Mouse (Mus musculus) MEL (cell line): ENCODE measurements around the gene Dennd4b. TPM values are rescaled to one million over a fixed set of nuclear protein-coding genes. Genes with fewer than 3 reads are reported as not detected.

Experiments
- DNase-seq: peaks from one replicate; pipeline ENCODE4 v3.0.0; 2011; ENCODE audit warnings: low read depth, low spot score
- H3K27ac ChIP-seq: 2 replicates; pipeline ENCODE4 v1.5.1; 2012; ENCODE audit warnings: low read depth, mild to moderate bottlenecking, control low read depth, low read length, moderate library complexity; ENCODE audit not compliant: control insufficient read depth
- H3K27me3 ChIP-seq, 2 experiments: fragments of 150-350 bp in 1 of 2; sonication (generic) in 1 of 2; 2 replicates each; pipeline ENCODE4 v1.6.1; 2012; ENCODE audit warnings: low read length in 2 of 2, mild to moderate bottlenecking in 2 of 2, improper control_type of control experiment in 1 of 2, moderate library complexity in 1 of 2; ENCODE audit not compliant: insufficient read depth in 2 of 2, control insufficient read depth in 1 of 2
- H3K36me3 ChIP-seq, 2 experiments: 2 replicates each; pipeline ENCODE4 v1.6.1; 2012 to 2014; ENCODE audit warnings: low read length in 2 of 2, improper control_type of control experiment in 1 of 2, inconsistent platforms in 1 of 2, mild to moderate bottlenecking in 1 of 2; ENCODE audit not compliant: insufficient read depth in 2 of 2, control insufficient read depth in 1 of 2
- H3K4me1 ChIP-seq, 2 experiments: fragments of 150-350 bp in 1 of 2; sonication (generic) in 1 of 2; 2 replicates each; pipeline ENCODE4 v1.6.1; 2012; ENCODE audit warnings: low read length in 2 of 2, improper control_type of control experiment in 1 of 2, mild to moderate bottlenecking in 1 of 2; ENCODE audit not compliant: insufficient read depth in 2 of 2, control insufficient read depth in 1 of 2
- H3K4me3 ChIP-seq, 2 experiments: fragments of 150-350 bp in 1 of 2; sonication (generic) in 1 of 2; 2 replicates each; pipeline ENCODE4 v1.5.1; 2012; ENCODE audit warnings: low read depth in 2 of 2, low read length in 2 of 2, mild to moderate bottlenecking in 2 of 2, moderate library complexity in 2 of 2, control low read depth in 1 of 2, improper control_type of control experiment in 1 of 2; ENCODE audit not compliant: control insufficient read depth in 1 of 2, insufficient read depth in 1 of 2
- H3K79me2 ChIP-seq: 2 replicates; pipeline ENCODE4 v1.6.1; 2012; ENCODE audit warnings: mild to moderate bottlenecking, low read length, moderate library complexity; ENCODE audit not compliant: control insufficient read depth, poor library complexity, insufficient read depth
- H3K9ac ChIP-seq: 2 replicates; pipeline ENCODE4 v1.6.1; 2012; ENCODE audit warnings: low read depth, mild to moderate bottlenecking, control low read depth, low read length, moderate library complexity; ENCODE audit not compliant: control insufficient read depth, poor library complexity, severe bottlenecking
- H3K9me3 ChIP-seq: fragments of 150-350 bp; sonication (generic); replicated peaks from 2 replicates; pipeline ENCODE4 v1.6.1; 2012; ENCODE audit warnings: mild to moderate bottlenecking, low read length, improper control_type of control experiment, moderate library complexity; ENCODE audit not compliant: insufficient read depth
- CTCF ChIP-seq, 3 experiments: IDR thresholded peaks in 2 of 3; conservative IDR thresholded peaks in 1 of 3; 2 replicates each; pipeline ENCODE4 v1.5.1; 2011 to 2012; ENCODE audit warnings: low read length in 3 of 3, low read depth in 2 of 3, mild to moderate bottlenecking in 2 of 3, improper control_type of control experiment in 1 of 3, inconsistent platforms in 1 of 3, mixed read lengths in 1 of 3, moderate library complexity in 1 of 3; ENCODE audit not compliant: control insufficient read depth in 1 of 3, insufficient read depth in 1 of 3, poor library complexity in 1 of 3, severe bottlenecking in 1 of 3
- ETS1 ChIP-seq: IDR thresholded peaks from 2 replicates; pipeline ENCODE4 v1.6.1; 2012; ENCODE audit warnings: low read depth, mild to moderate bottlenecking, inconsistent platforms, low read length, improper control_type of control experiment, moderate library complexity
- GABPA ChIP-seq: IDR thresholded peaks from 2 replicates; pipeline ENCODE4 v1.6.1; 2012; ENCODE audit warnings: low read depth, mild to moderate bottlenecking, inconsistent platforms, low read length, improper control_type of control experiment, moderate library complexity
- MAX ChIP-seq: IDR thresholded peaks from 2 replicates; pipeline ENCODE4 v1.6.1; 2011; ENCODE audit warnings: low read length, improper control_type of control experiment
- MAZ ChIP-seq: IDR thresholded peaks from 2 replicates; pipeline ENCODE4 v1.6.1; 2012; ENCODE audit warnings: low read depth, mild to moderate bottlenecking, inconsistent platforms, low read length, improper control_type of control experiment
- MXI1 ChIP-seq: IDR thresholded peaks from 2 replicates; pipeline ENCODE4 v1.6.1; 2011; ENCODE audit warnings: mild to moderate bottlenecking, low read depth, low read length, improper control_type of control experiment
- MYB ChIP-seq: IDR thresholded peaks from 2 replicates; pipeline ENCODE4 v1.6.1; 2011; ENCODE audit warnings: mild to moderate bottlenecking, low read depth, low read length, improper control_type of control experiment
- MYC ChIP-seq: IDR thresholded peaks from 2 replicates; pipeline ENCODE4 v1.6.1; 2011; ENCODE audit warnings: low read depth, mild to moderate bottlenecking, low read length, improper control_type of control experiment, moderate library complexity
- NELFE ChIP-seq: IDR thresholded peaks from 2 replicates; pipeline ENCODE4 v1.6.1; 2011; ENCODE audit warnings: low read depth, low read length, improper control_type of control experiment
- POLR2AphosphoS2 ChIP-seq: IDR thresholded peaks from 2 replicates; pipeline ENCODE4 v1.6.1; 2011; ENCODE audit warnings: low read length, improper control_type of control experiment
- POLR2AphosphoS5 ChIP-seq: IDR thresholded peaks from 2 replicates; pipeline ENCODE4 v1.6.1; 2012; ENCODE audit warnings: low read depth, borderline replicate concordance, mild to moderate bottlenecking, inconsistent platforms, low read length, moderate library complexity, mixed read lengths
- SIN3A ChIP-seq: IDR thresholded peaks from 2 replicates; pipeline ENCODE4 v1.6.1; 2012; ENCODE audit warnings: low read length, improper control_type of control experiment, inconsistent platforms
- TBP ChIP-seq: IDR thresholded peaks from 2 replicates; pipeline ENCODE4 v1.8.0; 2011; ENCODE audit warnings: low read depth, low read length, improper control_type of control experiment
- USF1 ChIP-seq: IDR thresholded peaks from 2 replicates; pipeline ENCODE4 v1.6.1; 2014; ENCODE audit warnings: low read depth, mild to moderate bottlenecking, inconsistent platforms, low read length, improper control_type of control experiment, moderate library complexity
- USF2 ChIP-seq, 2 experiments: IDR thresholded peaks; 2 replicates each; pipeline ENCODE4 v1.6.1; 2011 to 2012; ENCODE audit warnings: improper control_type of control experiment in 2 of 2, low read length in 2 of 2, borderline replicate concordance in 1 of 2, inconsistent platforms in 1 of 2, low read depth in 1 of 2, mild to moderate bottlenecking in 1 of 2; ENCODE audit not compliant: insufficient read depth in 1 of 2
- ZC3H11A ChIP-seq: IDR thresholded peaks from 2 replicates; pipeline ENCODE4 v1.6.1; 2012; ENCODE audit warnings: low read depth, mild to moderate bottlenecking, inconsistent platforms, low read length, improper control_type of control experiment
- ZMIZ1 ChIP-seq: IDR thresholded peaks from 2 replicates; pipeline ENCODE4 v1.6.1; 2012; ENCODE audit warnings: low read depth, mild to moderate bottlenecking, inconsistent platforms, low read length, improper control_type of control experiment, moderate library complexity
- ZNF384 ChIP-seq: IDR thresholded peaks from 2 replicates; pipeline ENCODE4 v1.6.1; 2012; ENCODE audit warnings: low read depth, mild to moderate bottlenecking, inconsistent platforms, low read length, improper control_type of control experiment
- polyA plus RNA-seq, 2 experiments: library from polyadenylated mRNA; stranded (reverse) in 1 of 2; unstranded in 1 of 2; fragments of >175 nt in 1 of 2; fragments of >200 nt in 1 of 2; gene quantifications; 2 replicates each; pipeline versions ENCODE4 v1.2.1 to v1.2.4; 2012; ENCODE audit warnings: low replicate concordance in 2 of 2, low read depth in 1 of 2; ENCODE audit not compliant: insufficient read length in 2 of 2, insufficient read depth in 1 of 2, missing spikeins in 1 of 2
- total RNA-seq: library from RNA; depleted of rRNA; stranded (reverse); fragments of 300-350 nt; gene quantifications from 2 replicates; pipeline ENCODE4 v1.2.3, GENCODE M21; 2012

Dennd4b gene
- total and polyA plus RNA-seq, 3 experiments = 11.6 to 27.1 TPM; not detected in 1

DNA sequence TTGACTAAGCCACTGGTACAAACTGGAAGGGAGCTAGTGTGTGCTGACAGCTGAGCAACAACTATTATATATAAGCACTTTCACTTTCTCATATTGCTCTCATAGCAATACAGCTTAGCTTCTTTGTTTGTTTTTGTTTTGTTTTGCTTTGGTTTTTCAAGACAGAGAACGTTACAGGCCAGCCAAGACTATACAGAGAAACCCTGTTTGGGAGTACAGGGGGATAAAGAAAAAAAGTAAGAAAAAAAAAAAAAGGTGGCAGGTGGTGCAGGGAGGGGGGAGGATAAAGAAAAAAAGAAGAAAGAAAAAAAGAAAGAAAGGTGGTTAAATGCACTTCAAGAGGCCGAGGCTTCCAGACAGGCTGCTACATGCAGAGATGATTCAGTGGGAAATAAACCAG is 19.6 kb upstream of the Dennd4b start:
- peaks cover 7% of the 10 kb centered on the region for H3K79me2 ChIP-seq
- TF ChIP-seq MYB = no peak
- peak; percentile 63; the same call in 1 of the 2 replicates for TF ChIP-seq ZNF384
- peak overlapping the region in 1 of 2 experiments; percentile 41; a peak in 2 of 4 replicates for H3K4me3 ChIP-seq
- H3K9me3 ChIP-seq = no peaks in the 10 kb centered on the region
- H3K27ac ChIP-seq = no peak overlapping the region
- H3K9ac ChIP-seq = no peak overlapping the region
- peaks cover 10 to 14% of the 10 kb centered on the region in 2 experiments; a peak in 3 of 4 replicates for H3K4me1 ChIP-seq
- DNase-seq = no peak
- H3K27me3 ChIP-seq = no peaks in the 10 kb centered on the region
- H3K36me3 ChIP-seq = peaks cover 0 to 7% of the 10 kb centered on the region in 2 experiments; a peak in 1 of 4 replicates

DNA sequence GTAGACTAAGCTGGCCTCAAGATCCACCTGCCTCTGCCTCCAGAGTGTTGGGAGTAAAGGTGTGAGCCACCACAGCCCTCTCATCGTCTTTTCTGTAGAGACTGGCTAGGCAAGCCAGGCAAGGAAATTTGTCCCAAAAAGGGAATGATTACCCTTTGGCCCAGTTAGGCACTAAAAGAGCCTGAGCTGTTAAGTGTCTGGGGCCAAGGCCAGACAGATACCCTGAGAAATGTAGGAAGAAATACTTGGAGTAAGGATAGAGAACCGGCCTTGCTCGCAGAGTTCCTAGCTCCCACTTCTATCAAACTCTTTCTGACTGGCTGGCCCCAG is 17.4 kb upstream of the Dennd4b start:
- Histone ChIP-seq H3K79me2 (peaks cover 7% of the 10 kb centered on the region), H3K9ac (peak overlapping the region; percentile 60), H3K27ac (peak overlapping the region; percentile 31), H3K36me3 (peaks cover 0 to 7% of the 10 kb centered on the region in 2 experiments; a peak in 2 of 4 replicates), H3K27me3 (no peaks in the 10 kb centered on the region), H3K4me1 (peaks cover 7 to 10% of the 10 kb centered on the region in 2 experiments; a peak in 2 of 4 replicates), H3K9me3 (no peaks in the 10 kb centered on the region), H3K4me3 (peak overlapping the region; percentile 44 to 71)
- DNase-seq = no peak
- TF ChIP-seq ZMIZ1 = no peak
- no peak for TF ChIP-seq TBP
- no peak for TF ChIP-seq GABPA
- TF ChIP-seq POLR2AphosphoS2 = no peak
- no peak for TF ChIP-seq ZNF384
- no peak for TF ChIP-seq ZC3H11A
- no peak for TF ChIP-seq ETS1
- no peak for TF ChIP-seq MYC
- TF ChIP-seq NELFE = no peak
- TF ChIP-seq POLR2AphosphoS5 = no peak
- no peak for TF ChIP-seq MAZ
- no peak for TF ChIP-seq CTCF (IDR thresholded peaks at IDR 0.05 in 2 of 3, conservative IDR thresholded peaks at IDR 0.05 in 1 of 3; ENCODE audit: control insufficient read depth in 1 of 3, insufficient read depth in 1 of 3, low read depth in 2 of 3, low read length in 3 of 3, poor library complexity in 1 of 3, severe bottlenecking in 1 of 3)
- no peak for TF ChIP-seq USF1
- TF ChIP-seq MAX = no peak
- no peak for TF ChIP-seq MXI1
- no peak for TF ChIP-seq USF2 (IDR thresholded peaks at IDR 0.05; ENCODE audit: borderline replicate concordance in 1 of 2, insufficient read depth in 1 of 2, low read depth in 1 of 2, low read length in 2 of 2)
- no peak for TF ChIP-seq SIN3A
